Mouse (Mus musculus) lung, postnatal 0 days (tissue): ENCODE results near the gene Lyzl6. TPM values are rescaled to one million over a fixed set of nuclear protein-coding genes. Genes with fewer than 3 reads are reported as not detected.
"Not testable (repeated sequence)": the region's sequence is repeated elsewhere in the genome, so short reads cannot be mapped to it uniquely, and the experiment has no call there.

Source experiments
- ATAC-seq: fragments of 200-750 bp; cut with Nextera tagmentation; 2 replicates; pipeline ENCODE4 v1.8.0; 2017; ENCODE audit warnings: moderate library complexity
- DNase-seq: peaks from one replicate; pipeline ENCODE4 v3.0.0-alpha.2; 2016; ENCODE audit warnings: low spot score
- H3K27ac ChIP-seq: fragments of 300-500 bp; sonication (generic); 2 replicates; pipeline ENCODE4 v1.5.1; 2014; ENCODE audit warnings: antibody characterized with exemption, mild to moderate bottlenecking, low read length, mixed read lengths
- H3K27me3 ChIP-seq: fragments of 300-500 bp; sonication (generic); replicated peaks from 2 replicates; pipeline ENCODE4 v1.6.1; 2014; ENCODE audit warnings: low read length, mixed read lengths; ENCODE audit not compliant: insufficient read depth
- H3K36me3 ChIP-seq: fragments of 300-500 bp; sonication (generic); 2 replicates; pipeline ENCODE4 v1.6.1; 2014; ENCODE audit warnings: low read length, mixed read lengths; ENCODE audit not compliant: insufficient read depth
- H3K4me1 ChIP-seq: fragments of 300-500 bp; sonication (generic); 2 replicates; pipeline ENCODE4 v1.6.1; 2014; ENCODE audit warnings: antibody characterized with exemption, low read depth, low read length, mixed read lengths; ENCODE audit not compliant: insufficient read depth
- H3K4me2 ChIP-seq: fragments of 300-500 bp; sonication (generic); replicated peaks from 2 replicates; pipeline ENCODE4 v1.6.1; 2014; ENCODE audit warnings: low read depth, mild to moderate bottlenecking, low read length, moderate library complexity, mixed read lengths
- H3K4me3 ChIP-seq: fragments of 300-500 bp; sonication (generic); 2 replicates; pipeline ENCODE4 v1.5.1; 2014; ENCODE audit warnings: low read depth, low read length
- H3K9ac ChIP-seq: fragments of 300-500 bp; sonication (generic); replicated peaks from 2 replicates; pipeline ENCODE4 v1.6.1; 2014; ENCODE audit warnings: low read depth, mild to moderate bottlenecking
- H3K9me3 ChIP-seq: fragments of 300-500 bp; sonication (generic); 2 replicates; pipeline ENCODE4 v1.6.1; 2016; ENCODE audit warnings: low read length, mixed read lengths
- CTCF ChIP-seq: IDR thresholded peaks from 2 replicates; pipeline ENCODE4 v1.5.1; 2016; ENCODE audit warnings: antibody characterized with exemption, mild to moderate bottlenecking
- EP300 ChIP-seq: IDR thresholded peaks from 2 replicates; pipeline ENCODE4 v1.6.1; 2016; ENCODE audit warnings: antibody characterized with exemption, mild to moderate bottlenecking, control low read depth
- WGBS: fragments of 180-500 bp; shearing (Covaris S2); extraction: QIAGEN DNeasy Blood & Tissue Kit; methylation state at CpG from one replicate; pipeline ENCODE4 v1.1.7; 2014; 5-methylcytosine and 5-hydroxymethylcytosine counted together
- polyA plus RNA-seq: library from polyadenylated mRNA; unstranded; fragments of >200 nt; fragmentation: Nextera tagmentation; extraction: Ambion mirVana; gene quantifications from 2 replicates; pipeline ENCODE4 v1.2.1, GENCODE M21; 2015

Gene Lyzl6
- polyA plus RNA-seq, result not detected in 2 replicates

GRCm38 (mm10) chr11:103638790-103639189, at the start of gene Lyzl6:
Gene Lyzl6, minus strand, starts transcription at chr11:103638890.
- Histone ChIP-seq H3K36me3 (no peaks in the 10 kb centered on the region), H3K4me2 (no peak within 1 kb of the TSS), H3K27me3 (no peaks in the 10 kb centered on the region; the same call in none of the 2 replicates), H3K9me3 (no peaks in the 10 kb centered on the region), H3K4me3 (no peak within 1 kb of the TSS), H3K9ac (no peak within 1 kb of the TSS), H3K27ac (no peak within 1 kb of the TSS), H3K4me1 (no peaks in the 10 kb centered on the region)
- WGBS, result 62% methylated on average over 3 of the region's 3 CpGs
- TF ChIP-seq CTCF (no peak), EP300 (no peak)
- ATAC-seq, result no peak
- no peak for DNase-seq

DNA sequence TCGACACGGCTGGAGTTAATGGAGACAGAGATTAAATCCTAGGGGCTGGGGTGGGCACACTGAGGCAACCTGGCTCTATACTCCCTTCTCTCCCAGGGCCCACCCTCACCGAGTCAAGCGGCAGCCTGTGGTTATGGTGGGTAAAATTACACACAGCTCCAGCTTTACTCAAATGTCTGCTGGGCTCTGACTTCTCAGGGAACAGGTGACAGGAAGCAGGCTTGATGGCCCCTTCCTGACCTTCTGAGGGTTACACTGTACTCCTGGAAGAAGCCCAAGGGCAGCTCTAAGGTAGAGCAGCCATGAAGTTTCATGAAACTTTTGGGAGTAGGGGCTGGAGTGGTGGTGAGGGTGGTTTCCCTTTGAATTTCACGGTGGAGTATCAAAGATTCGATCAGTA, 48.0 kb upstream of the Lyzl6 start:
- Histone ChIP-seq H3K9me3 (no peaks in the 10 kb centered on the region), H3K9ac (no peak overlapping the region), H3K4me2 (no peak overlapping the region), H3K36me3 (peaks cover 43% of the 10 kb centered on the region), H3K4me1 (no peaks in the 10 kb centered on the region), H3K4me3 (no peak overlapping the region), H3K27ac (no peak overlapping the region), H3K27me3 (no peaks in the 10 kb centered on the region)
- TF ChIP-seq CTCF (no peak), EP300 (no peak)
- DNase-seq (no peak), ATAC-seq (no peak)
- 84% methylated on average over 6 of the region's 6 CpGs for WGBS

GRCm38 (mm10) chr11:103685261-103685736, 46.6 kb upstream of the Lyzl6 start:
- Histone ChIP-seq H3K9me3 (no peaks in the 10 kb centered on the region), H3K4me2 (no peak overlapping the region), H3K27ac (no peak overlapping the region), H3K9ac (no peak overlapping the region), H3K4me1 (no peaks in the 10 kb centered on the region), H3K27me3 (no peaks in the 10 kb centered on the region), H3K4me3 (no peak overlapping the region), H3K36me3 (peaks cover 56% of the 10 kb centered on the region)
- TF ChIP-seq EP300, result no peak
- TF ChIP-seq CTCF, result no peak
- 87% methylated on average over 7 of the region's 7 CpGs for WGBS
- ATAC-seq (no peak), DNase-seq (no peak)

- no peak for TF ChIP-seq CTCF
- TF ChIP-seq EP300, result no peak
These were observed 45.1 kb upstream of the Lyzl6 start for GRCm38 (mm10) chr11:103683667-103684334.

GRCm38 (mm10) chr11:103677042-103677441, 38.4 kb upstream of the Lyzl6 start:
- H3K9ac ChIP-seq, H3K4me2 ChIP-seq, H3K27me3 ChIP-seq, H3K4me3 ChIP-seq, H3K9me3 ChIP-seq, H3K27ac ChIP-seq, H3K4me1 ChIP-seq: not testable (repeated sequence)
- 38% methylated on average over 2 of the region's 2 CpGs for WGBS
- peak; percentile 71 for TF ChIP-seq CTCF
- peak; percentile 43; the same call in 1 of the 2 replicates for ATAC-seq
- H3K36me3 ChIP-seq, result peaks cover 41% of the 10 kb centered on the region
- DNase-seq, result peak; percentile 27

More at GRCm38 (mm10) chr11:103683667-103684334, 45.1 kb upstream of the Lyzl6 start:
- Histone ChIP-seq H3K36me3 (peaks cover 66% of the 10 kb centered on the region), H3K9me3 (no peaks in the 10 kb centered on the region), H3K4me3 (no peak overlapping the region), H3K27me3 (no peaks in the 10 kb centered on the region), H3K4me1 (no peaks in the 10 kb centered on the region), H3K4me2 (no peak overlapping the region), H3K27ac (no peak overlapping the region), H3K9ac (no peak overlapping the region)
- no peak for ATAC-seq
- whole genome bisulfite sequencing, result 71% methylated on average over 11 of the region's 11 CpGs
- no peak for DNase-seq

GRCm38 (mm10) chr11:103675556-103675955, 36.9 kb upstream of the Lyzl6 start:
- H3K4me3 ChIP-seq, result no peak overlapping the region
- no peaks in the 10 kb centered on the region for H3K4me1 ChIP-seq
- no peak overlapping the region for H3K4me2 ChIP-seq
- no peak overlapping the region for H3K27ac ChIP-seq
- no peaks in the 10 kb centered on the region for H3K9me3 ChIP-seq
- TF ChIP-seq EP300 (no peak), CTCF (peak; percentile 87)
- H3K27me3 ChIP-seq, result no peaks in the 10 kb centered on the region
- ATAC-seq (no peak), DNase-seq (peak; percentile 41)
- H3K9ac ChIP-seq, result no peak overlapping the region
- peaks cover 27% of the 10 kb centered on the region for H3K36me3 ChIP-seq
- 36% methylated on average over 3 of the region's 3 CpGs for WGBS
